Mouse (Mus musculus) heart, postnatal 0 days (tissue): ENCODE data around the gene Senp2. TPM values are rescaled to one million over a fixed set of nuclear protein-coding genes. Genes with fewer than 3 reads are reported as not detected.

ENCODE experiments used
- ATAC-seq: fragments of 200-750 bp; cut with Nextera tagmentation; 2 replicates; pipeline ENCODE4 v1.8.0; 2017; ENCODE audit warnings: low read depth, moderate number of reproducible peaks, moderate library complexity; ENCODE audit not compliant: insufficient read depth
- DNase-seq: peaks from one replicate; pipeline ENCODE4 v3.0.0-alpha.2; 2016; ENCODE audit warnings: low spot score
- H3K27ac ChIP-seq: fragments of 300-500 bp; sonication (generic); 2 replicates; pipeline ENCODE4 v1.5.1; 2014; ENCODE audit warnings: low read depth, mild to moderate bottlenecking
- H3K27me3 ChIP-seq: fragments of 300-500 bp; sonication (generic); 2 replicates; pipeline ENCODE4 v1.6.1; 2014; ENCODE audit warnings: low read length, mixed read lengths; ENCODE audit not compliant: control insufficient read depth, insufficient read depth
- H3K36me3 ChIP-seq: fragments of 300-500 bp; sonication (generic); replicated peaks from 2 replicates; pipeline ENCODE4 v1.6.1; 2014; ENCODE audit warnings: low read length, mixed read lengths; ENCODE audit not compliant: control insufficient read depth, insufficient read depth
- H3K4me1 ChIP-seq: fragments of 300-500 bp; sonication (generic); 2 replicates; pipeline ENCODE4 v1.6.1; 2014; ENCODE audit warnings: antibody characterized with exemption; ENCODE audit not compliant: control insufficient read depth, insufficient read depth
- H3K4me2 ChIP-seq: fragments of 300-500 bp; sonication (generic); 2 replicates; pipeline ENCODE4 v1.6.1; 2014; ENCODE audit warnings: low read depth, mild to moderate bottlenecking, low read length, moderate library complexity
- H3K4me3 ChIP-seq: fragments of 300-500 bp; sonication (generic); 2 replicates; pipeline ENCODE4 v1.5.1; 2014; ENCODE audit warnings: low read depth, low read length
- H3K9ac ChIP-seq: fragments of 300-500 bp; sonication (generic); replicated peaks from 2 replicates; pipeline ENCODE4 v1.6.1; 2014; ENCODE audit warnings: low read depth, low read length, mixed read lengths
- H3K9me3 ChIP-seq: fragments of 300-500 bp; sonication (generic); replicated peaks from 2 replicates; pipeline ENCODE4 v1.6.1; 2016; ENCODE audit warnings: low read length; ENCODE audit not compliant: control insufficient read depth
- CTCF ChIP-seq: IDR thresholded peaks from 2 replicates; pipeline ENCODE4 v1.5.1; 2016; ENCODE audit warnings: antibody characterized with exemption, control low read depth, low read depth
- EP300 ChIP-seq: IDR thresholded peaks from 2 replicates; pipeline ENCODE4 v1.6.1; 2016; ENCODE audit warnings: antibody characterized with exemption, low read depth
- WGBS: fragments of 180-500 bp; shearing (Covaris S2); extraction: QIAGEN DNeasy Blood & Tissue Kit; methylation state at CpG from one replicate; pipeline ENCODE4 v1.1.7; 2014; 5-methylcytosine and 5-hydroxymethylcytosine counted together
- polyA plus RNA-seq: library from polyadenylated mRNA; unstranded; fragments of >200 nt; fragmentation: Nextera tagmentation; extraction: Ambion mirVana; gene quantifications from 2 replicates; pipeline ENCODE4 v1.2.1, GENCODE M21; 2015
- total RNA-seq: library from RNA; depleted of rRNA; stranded (reverse); fragments of >200 nt; gene quantifications from 2 replicates; pipeline ENCODE4 v1.2.3, GENCODE M21; 2014; ENCODE audit warnings: low replicate concordance; rRNA removed

The Senp2 gene
- total and polyA plus RNA-seq, 2 experiments from 2014 or later: 6.2 to 14.8 TPM

DNA sequence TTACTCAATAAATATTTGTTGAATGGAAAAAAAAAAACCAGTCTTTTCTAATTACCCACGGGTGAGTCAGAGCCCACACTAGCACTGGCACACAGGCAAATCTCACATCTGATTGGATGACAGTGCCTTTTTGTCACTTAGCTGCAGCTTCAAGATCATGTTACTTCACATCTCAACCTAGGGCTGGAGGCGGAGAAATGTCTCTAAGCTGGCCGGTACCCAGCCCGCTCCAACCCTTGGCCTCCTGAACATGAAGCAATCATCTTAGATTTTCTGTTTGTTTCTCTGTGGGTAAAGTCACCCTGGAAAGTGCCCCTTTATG lies 67.3 kb downstream of the Senp2 start:
- no peak for TF ChIP-seq EP300
- TF ChIP-seq CTCF: no peak
- WGBS: 52% methylated on average over 4 of the region's 4 CpGs
- no peak overlapping the region for H3K4me3 ChIP-seq
- no peaks in the 10 kb centered on the region for H3K9me3 ChIP-seq
- H3K4me2 ChIP-seq: no peak overlapping the region
- H3K27me3 ChIP-seq: no peaks in the 10 kb centered on the region
- no peak; the same call in 1 of the 2 replicates for ATAC-seq
- H3K27ac ChIP-seq: no peak overlapping the region
- H3K9ac ChIP-seq: no peak overlapping the region
- 0 out of 2 replicates have a peak, but pooled peaks cover 4% of the 10 kb centered on the region for H3K4me1 ChIP-seq
- DNase-seq: no peak
- peaks cover 71% of the 10 kb centered on the region for H3K36me3 ChIP-seq

DNA sequence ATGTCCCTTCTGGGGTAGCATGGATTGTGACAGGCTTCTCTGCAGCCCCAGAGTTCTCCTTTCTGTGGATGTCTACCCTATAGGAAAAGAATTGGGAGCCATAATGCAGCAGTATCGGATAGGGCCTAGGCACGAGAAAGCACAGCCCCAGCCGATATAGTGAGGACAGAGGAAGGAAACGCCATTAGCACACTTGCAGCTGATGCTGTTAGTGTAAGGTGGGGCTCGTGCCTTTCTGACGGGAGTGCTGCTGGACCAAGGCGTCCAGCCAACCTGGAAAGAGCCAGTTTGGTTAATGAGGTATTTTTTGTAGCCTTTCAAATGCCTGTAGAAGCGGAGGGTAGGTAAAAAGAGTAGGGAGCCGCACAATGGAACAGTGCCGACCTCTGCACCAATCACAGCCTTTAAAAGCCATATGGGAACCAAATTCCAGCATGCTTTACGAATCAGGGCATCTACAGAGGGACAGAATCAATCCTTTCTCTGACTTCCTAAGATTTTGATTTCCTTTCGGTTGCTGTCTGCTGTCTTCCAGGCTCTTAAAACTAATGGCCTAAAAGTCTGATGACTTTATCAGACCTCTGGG lies 70.9 kb downstream of the Senp2 start:
- WGBS: 85% methylated on average over 12 of the region's 12 CpGs
- no peak overlapping the region for H3K9ac ChIP-seq
- H3K36me3 ChIP-seq: peaks cover 62% of the 10 kb centered on the region
- no peak overlapping the region for H3K4me2 ChIP-seq
- H3K4me1 ChIP-seq: 0 out of 2 replicates have a peak, but pooled peaks cover 4% of the 10 kb centered on the region
- no peak overlapping the region for H3K4me3 ChIP-seq
- no peak for ATAC-seq
- no peaks in the 10 kb centered on the region for H3K9me3 ChIP-seq
- no peak overlapping the region for H3K27ac ChIP-seq
- TF ChIP-seq CTCF (no peak), EP300 (no peak)
- no peaks in the 10 kb centered on the region for H3K27me3 ChIP-seq
- no peak for DNase-seq

DNA sequence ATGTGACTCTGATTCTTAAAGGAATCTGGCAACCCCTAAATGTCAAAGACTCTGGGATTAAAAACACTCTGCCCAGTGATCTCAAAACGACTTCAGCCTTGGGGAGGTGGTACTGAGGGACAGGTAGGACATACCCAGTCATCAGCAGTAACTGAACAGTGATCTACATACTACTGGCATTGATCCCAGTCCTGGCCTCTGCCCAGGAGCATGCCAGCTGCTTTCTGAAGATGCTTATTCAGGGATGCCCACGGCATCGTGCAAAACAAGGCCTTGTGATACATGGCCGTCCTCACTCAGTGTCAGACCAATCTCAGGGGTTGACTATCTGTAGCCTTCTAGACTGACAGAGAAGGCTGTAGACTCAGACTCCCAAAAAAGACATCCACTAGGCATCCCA lies 76.1 kb downstream of the Senp2 start:
- Histone ChIP-seq H3K4me1 (no peaks in the 10 kb centered on the region), H3K9me3 (no peaks in the 10 kb centered on the region), H3K4me2 (no peak overlapping the region), H3K27ac (no peak overlapping the region), H3K27me3 (no peaks in the 10 kb centered on the region), H3K4me3 (no peak overlapping the region), H3K9ac (no peak overlapping the region), H3K36me3 (peaks cover 30% of the 10 kb centered on the region)
- no peak for ATAC-seq
- 71% methylated on average over 4 of the region's 4 CpGs for WGBS
- TF ChIP-seq EP300 (no peak), CTCF (no peak)
- no peak for DNase-seq

DNA sequence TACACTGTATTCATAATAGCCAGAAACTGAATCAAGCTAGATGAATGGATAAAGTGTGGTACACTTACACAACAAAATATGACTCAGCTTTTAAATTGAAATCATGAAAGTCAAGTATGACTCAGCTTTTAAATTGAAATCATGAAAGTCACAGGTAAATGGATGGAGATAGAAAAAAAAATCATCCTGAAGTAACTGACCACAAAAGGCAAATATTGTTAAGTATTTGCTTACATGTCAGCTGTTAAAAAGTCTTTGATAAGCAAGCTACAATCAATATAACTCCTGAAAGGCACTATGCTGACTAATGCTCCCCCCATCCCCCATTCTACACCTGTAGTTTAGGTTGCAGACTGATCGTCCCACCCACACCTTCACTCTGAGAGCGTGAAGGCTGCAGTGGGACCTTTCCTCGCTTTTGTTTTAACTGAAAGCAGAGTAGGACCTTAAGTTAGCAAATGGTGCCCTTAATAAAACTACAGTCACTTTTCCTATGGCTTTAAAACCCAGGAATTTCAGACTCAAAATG lies 82.0 kb downstream of the Senp2 start:
- ATAC-seq: no peak
- Histone ChIP-seq H3K4me1 (peaks cover 7% of the 10 kb centered on the region; the same call in 1 of the 2 replicates), H3K9ac (no peak overlapping the region), H3K27ac (no peak overlapping the region), H3K4me2 (no peak overlapping the region), H3K27me3 (no peaks in the 10 kb centered on the region), H3K4me3 (no peak overlapping the region), H3K36me3 (peaks cover 12% of the 10 kb centered on the region), H3K9me3 (no peaks in the 10 kb centered on the region)
- DNase-seq: no peak
- 86% methylated on average over 3 of the region's 3 CpGs for WGBS
- TF ChIP-seq CTCF: no peak
- no peak for TF ChIP-seq EP300

DNA sequence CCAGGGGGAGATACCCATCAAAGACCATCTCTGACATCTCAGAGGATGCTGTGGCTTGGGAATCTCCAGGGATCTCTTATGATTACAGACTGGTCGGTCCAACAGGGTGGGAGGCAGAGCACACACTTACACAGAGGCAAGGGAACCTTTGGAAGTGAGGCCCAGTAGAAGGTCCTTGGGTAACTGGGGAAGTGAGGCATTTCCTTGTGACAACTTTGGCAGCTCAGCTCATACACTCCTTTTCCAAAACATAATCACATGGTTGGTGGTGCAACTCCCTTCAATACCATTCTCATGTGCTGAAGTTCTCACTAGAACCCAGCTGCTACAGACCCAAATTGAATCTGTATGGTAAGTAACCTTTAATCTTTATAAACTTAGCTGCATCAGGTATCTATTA lies 86.5 kb downstream of the Senp2 start:
- Histone ChIP-seq H3K4me1 (peaks cover 7% of the 10 kb centered on the region; the same call in 1 of the 2 replicates), H3K9ac (no peak overlapping the region), H3K36me3 (no peaks in the 10 kb centered on the region), H3K27me3 (no peaks in the 10 kb centered on the region), H3K4me2 (no peak overlapping the region), H3K9me3 (no peaks in the 10 kb centered on the region), H3K4me3 (no peak overlapping the region), H3K27ac (no peak overlapping the region)
- 60% methylated on average over 1 of the region's 1 CpGs for WGBS
- DNase-seq (no peak), ATAC-seq (no peak)
- TF ChIP-seq EP300: no peak
- no peak for TF ChIP-seq CTCF

- H3K27ac ChIP-seq: no peak overlapping the region
- 59% methylated on average over 7 of the region's 7 CpGs for WGBS
Observed at GRCm38 (mm10) chr16:22097659-22098058, 88.4 kb downstream of the Senp2 start.

More at GRCm38 (mm10) chr16:22097659-22098058, 88.4 kb downstream of the Senp2 start:
- Histone ChIP-seq H3K27me3 (no peaks in the 10 kb centered on the region), H3K9ac (no peak overlapping the region), H3K4me1 (peaks cover 7% of the 10 kb centered on the region; the same call in 1 of the 2 replicates), H3K4me2 (no peak overlapping the region), H3K36me3 (no peaks in the 10 kb centered on the region), H3K9me3 (no peaks in the 10 kb centered on the region), H3K4me3 (no peak overlapping the region)
- TF ChIP-seq CTCF: no peak
- no peak for TF ChIP-seq EP300
- no peak for DNase-seq
- ATAC-seq: no peak

Other genes with a start within 250 kb of the Senp2 start
- 3.8 and 6.5 TPM in 2 replicates for gene Ehhadh, start 221.7 kb upstream of the Senp2 start, total RNA-seq
- gene Ehhadh, start 221.7 kb upstream of the Senp2 start, polyA plus RNA-seq: 3.5 and 4.3 TPM in 2 replicates
- gene Map3k13, start 215.1 kb upstream of the Senp2 start, total RNA-seq: 1.0 and 1.4 TPM in 2 replicates
- 0.33 and 0.36 TPM in 2 replicates for gene Map3k13, start 215.1 kb upstream of the Senp2 start, polyA plus RNA-seq
- gene Tmem41a, start 61.9 kb upstream of the Senp2 start, total RNA-seq: 22.4 and 57.2 TPM in 2 replicates
- gene Tmem41a, start 61.9 kb upstream of the Senp2 start, polyA plus RNA-seq: 43.6 and 45.7 TPM in 2 replicates
- gene Liph, start 13.8 kb upstream of the Senp2 start, total RNA-seq: 2.8 TPM in 1 of 2 replicates, not detected in the other
- 0.12 and 0.37 TPM in 2 replicates for gene Liph, start 13.8 kb upstream of the Senp2 start, polyA plus RNA-seq
- 26.3 and 48.1 TPM in 2 replicates for gene Igf2bp2, start 153.8 kb downstream of the Senp2 start, total RNA-seq
- gene Igf2bp2, start 153.8 kb downstream of the Senp2 start, polyA plus RNA-seq: 12.9 and 14.1 TPM in 2 replicates